32 mouse cellular contexts compared by ENCODE assay signal in genomic region chr8:123902653-123903052, GRCm38 (mm10). TPM values are rescaled to one million over a fixed set of nuclear protein-coding genes. Genes with fewer than 3 reads are reported as not detected.
DNase-seq lines count a peak whose midpoint lies in the region; ATAC-seq and TF ChIP-seq lines count a peak whose summit lies in the region.
"Had no signal": no experiment of that assay in that cellular context is flagged by ENCODE, and none has a peak within 500 bp of the region (broad histone marks: within the 10 kb centered on the region; RNA-seq: fewer than 3 reads in every experiment).

No protein-coding gene starts in this region.

- H3K4me1 ChIP-seq in midbrain, embryonic 11.5 days (ENCODE audit: control insufficient read depth, insufficient read depth, low read length), result no peaks in the 10 kb centered on the region
- H3K4me1 ChIP-seq in midbrain, embryonic 10.5 days, result no peaks in the 10 kb centered on the region
- H3K4me1 ChIP-seq: heart, embryonic 12.5 days; kidney, embryonic 15.5 days; limb, embryonic 12.5 days; liver, embryonic 13.5 days; midbrain, embryonic 13.5 days had no signal

- no peak for DNase-seq in gastrocnemius, adult 2 months
- no peak for DNase-seq in gastrocnemius, adult 18-20 months (ENCODE audit: low spot score)
- DNase-seq in midbrain, embryonic 11.5 days (ENCODE audit: low spot score, missing footprints), result peak; percentile 67
- DNase-seq in midbrain, embryonic 10.5 days (ENCODE audit: low spot score), result no peak
- DNase-seq in adrenal gland, postnatal 10 days, result peak; percentile 47
- DNase-seq in skeletal muscle tissue, adult 2 months (ENCODE audit: low read depth, low spot score), result peak; percentile 69
- DNase-seq in spleen, postnatal 36 days (ENCODE audit: low spot score in 2 of 2), result no peak
- DNase-seq in embryo, embryonic 11 days, result no peak
- DNase-seq: cerebellum, adult 11-12 months; cerebellum, postnatal 10 days; gastrocnemius, postnatal 36 days; heart, adult 18-20 months; kidney, adult 18-20 months; kidney, postnatal 25 days; liver, embryonic 13.5 days; lung, adult 2 months; lung, postnatal 14 days; right cerebral cortex, postnatal 25 days; spleen, adult 18-20 months; thymus, adult 18-20 months; thymus, postnatal 25 days had no signal

- H3K27me3 ChIP-seq in midbrain, embryonic 11.5 days (ENCODE audit: control insufficient read depth, insufficient read depth, low read length), result no peaks in the 10 kb centered on the region; the same call in 1 of the 2 replicates
- H3K27me3 ChIP-seq in midbrain, embryonic 10.5 days (ENCODE audit: low read depth, poor library complexity, severe bottlenecking), result no peaks in the 10 kb centered on the region
- H3K27me3 ChIP-seq: heart, embryonic 12.5 days; kidney, embryonic 15.5 days; limb, embryonic 12.5 days; liver, embryonic 13.5 days; midbrain, embryonic 13.5 days had no signal

- peak overlapping the region; percentile 57 for H3K27ac ChIP-seq in gastrocnemius, adult 2 months
- no peak overlapping the region for H3K27ac ChIP-seq in midbrain, embryonic 11.5 days (ENCODE audit: low read depth, low read length)
- H3K27ac ChIP-seq in midbrain, embryonic 10.5 days (replicated peaks), result no peak overlapping the region
- H3K27ac ChIP-seq: hindbrain, embryonic 14.5 days; kidney, embryonic 15.5 days; limb, embryonic 12.5 days; liver, embryonic 13.5 days; midbrain, embryonic 13.5 days; stomach, postnatal 0 days had no signal

- no peak overlapping the region for H3K9ac ChIP-seq in midbrain, embryonic 11.5 days (ENCODE audit: low read length)
- H3K9ac ChIP-seq: heart, embryonic 12.5 days; hindbrain, embryonic 14.5 days; kidney, embryonic 15.5 days; limb, embryonic 12.5 days; liver, embryonic 13.5 days; midbrain, embryonic 13.5 days had no signal

- H3K36me3 ChIP-seq in midbrain, embryonic 11.5 days (ENCODE audit: control insufficient read depth, insufficient read depth, low read length), result peaks cover 20% of the 10 kb centered on the region; the same call in 1 of the 2 replicates
- peaks cover 92% of the 10 kb centered on the region for H3K36me3 ChIP-seq in midbrain, embryonic 10.5 days

- no peak overlapping the region for H3K4me3 ChIP-seq in gastrocnemius, adult 2 months
- no peak overlapping the region for H3K4me3 ChIP-seq in midbrain, embryonic 11.5 days (ENCODE audit: low read depth, low read length)
- H3K4me3 ChIP-seq in midbrain, embryonic 10.5 days, result no peak overlapping the region
- H3K4me3 ChIP-seq: heart, embryonic 12.5 days; kidney, embryonic 15.5 days; limb, embryonic 12.5 days; liver, embryonic 13.5 days; midbrain, embryonic 13.5 days had no signal

- intact Hi-C loops in gastrocnemius, adult 2 months (cut with DNase I), result no loop called here

- H3K4me2 ChIP-seq in midbrain, embryonic 11.5 days, result no peak overlapping the region
- H3K4me2 ChIP-seq: heart, embryonic 12.5 days; hindbrain, embryonic 14.5 days; kidney, embryonic 15.5 days; limb, embryonic 12.5 days; liver, embryonic 13.5 days; midbrain, embryonic 13.5 days had no signal

- no peak for ATAC-seq in midbrain, embryonic 11.5 days (ENCODE audit: low FRiP score)
- ATAC-seq: activated CD4-positive, CD25-positive, alpha-beta regulatory T cell, adult 4 months; CD4-positive, CD25-positive, alpha-beta regulatory T cell, adult 4 months; forebrain, embryonic 14.5 days; midbrain, embryonic 13.5 days had no signal

- 86% methylated on average over 7 of the region's 7 CpGs for WGBS in midbrain, embryonic 11.5 days
- 87% methylated on average over 7 of the region's 7 CpGs for WGBS in midbrain, embryonic 10.5 days

- no peaks in the 10 kb centered on the region for H3K9me3 ChIP-seq in midbrain, embryonic 11.5 days (ENCODE audit: control insufficient read depth, low read length)
- H3K9me3 ChIP-seq in midbrain, embryonic 10.5 days (replicated peaks), result no peaks in the 10 kb centered on the region
- H3K9me3 ChIP-seq: heart, embryonic 12.5 days; kidney, embryonic 15.5 days; limb, embryonic 12.5 days; liver, embryonic 13.5 days; midbrain, embryonic 13.5 days had no signal

- TF ChIP-seq CTCF in gastrocnemius, adult 2 months (IDR thresholded peaks at IDR 0.05), result no peak

RNA-seq across cellular contexts. Expression of gene Acta1, which starts 8.1 kb away (rescaled TPM):
- total RNA-seq in gastrocnemius, adult 2 months (2021), result over 10,000 TPM; 45,578 to 47,175 TPM
- over 10,000 TPM; 42,846 to 52,629 TPM for total RNA-seq in gastrocnemius, adult 18-20 months (2021)
- polyA plus RNA-seq in midbrain, embryonic 11.5 days (2014; fragmentation: Nextera tagmentation; extraction: Ambion mirVana), result 0.17 TPM in 1 of 2 replicates, not detected in the other
- 0.23 and 0.87 TPM in 2 replicates for polyA plus RNA-seq in midbrain, embryonic 10.5 days (2016; fragmentation: Nextera tagmentation; extraction: Ambion mirVana)
- 1,000 to 10,000 TPM in 1 of 2 experiments, 100 to 1,000 TPM in 1; 919 to 3,617 TPM for total RNA-seq in adrenal gland, postnatal 10 days (2021)
- total RNA-seq: hematopoietic stem cell, adult 5-6 weeks; megakaryocyte progenitor cell, adult 5-6 weeks had no signal

RNA-seq across cellular contexts. Expression of gene Ccsap, which starts 42.6 kb away (rescaled TPM):
- total RNA-seq in gastrocnemius, adult 2 months (2021), result under 1 TPM; 0.42 to 0.46 TPM
- under 1 TPM; 0.21 to 0.26 TPM for total RNA-seq in gastrocnemius, adult 18-20 months (2021)
- polyA plus RNA-seq in midbrain, embryonic 11.5 days (2014; fragmentation: Nextera tagmentation; extraction: Ambion mirVana), result 7.5 and 7.9 TPM in 2 replicates
- polyA plus RNA-seq in midbrain, embryonic 10.5 days (2016; fragmentation: Nextera tagmentation; extraction: Ambion mirVana), result 7.8 and 8.6 TPM in 2 replicates
- total RNA-seq in adrenal gland, postnatal 10 days (2021), result 1 to 10 TPM; 3.5 to 4.8 TPM

RNA-seq across cellular contexts. Expression of gene Nup133, which starts 46.4 kb away (rescaled TPM):
- total RNA-seq in gastrocnemius, adult 2 months (2021), result 10 to 100 TPM; 11.6 to 17.8 TPM
- total RNA-seq in gastrocnemius, adult 18-20 months (2021), result 10 to 100 TPM in 1 of 2 experiments, 1 to 10 TPM in 1; 9.8 to 10.4 TPM
- polyA plus RNA-seq in midbrain, embryonic 11.5 days (2014; fragmentation: Nextera tagmentation; extraction: Ambion mirVana), result 54.2 and 61.7 TPM in 2 replicates
- 54.5 and 56.1 TPM in 2 replicates for polyA plus RNA-seq in midbrain, embryonic 10.5 days (2016; fragmentation: Nextera tagmentation; extraction: Ambion mirVana)
- 10 to 100 TPM; 19.7 to 24.6 TPM for total RNA-seq in adrenal gland, postnatal 10 days (2021)

Comparison
In these comparisons a context has a peak if more than half of its experiments do, and no peak if none do; other contexts are left out.
1. DNase-seq: peak in midbrain, embryonic 11.5 days (single experiment), adrenal gland, postnatal 10 days (single experiment) and skeletal muscle tissue, adult 2 months (single experiment); none in gastrocnemius, adult 2 months (single experiment), gastrocnemius, adult 18-20 months (single experiment), midbrain, embryonic 10.5 days (single experiment), spleen, postnatal 36 days (0 of 2) and embryo, embryonic 11 days (single experiment).
2. RNA of gene Acta1, which starts 8.1 kb away (total RNA-seq): 42,846 to 52,629 TPM in gastrocnemius, adult 18-20 months and 45,578 to 47,175 TPM in gastrocnemius, adult 2 months; 919 to 3,617 TPM in adrenal gland, postnatal 10 days; every median in the first group is over 10 times any median in the second.